Mouse (Mus musculus) urinary bladder, postnatal 10 days (tissue): ENCODE results near the gene Foxf1.

Experiments
- DNase-seq: peaks from one replicate; pipeline ENCODE4 v3.0.0; 2022; ENCODE audit warnings: low spot score

The Foxf1 gene

GRCm38 (mm10) chr8:121084210-121084951, at the start of gene Foxf1:
Foxf1 (plus strand) TSS chr8:121084386.
- no peak for DNase-seq

DNA sequence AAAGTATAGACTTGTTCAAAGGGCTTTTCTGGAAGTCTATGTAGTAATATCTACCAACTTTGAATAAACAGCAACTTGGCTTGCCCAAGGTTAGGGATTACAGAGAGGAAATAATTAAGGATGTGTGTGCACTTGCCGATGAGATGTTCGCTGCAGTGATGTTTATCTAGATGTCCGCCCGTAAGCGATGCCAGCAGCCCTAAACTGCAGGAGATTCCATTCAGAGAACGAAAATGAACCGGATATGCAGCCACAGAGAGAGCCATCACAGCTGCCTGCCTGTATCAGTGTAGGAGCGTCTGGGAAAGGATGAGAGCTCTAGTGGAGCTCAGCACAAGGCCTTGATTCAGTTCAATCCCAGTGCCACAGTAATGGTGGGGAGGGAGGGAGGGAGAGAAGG, 48.6 kb upstream of the Foxf1 start:
- DNase-seq, result no peak

GRCm38 (mm10) chr8:121043719-121044440, 40.3 kb upstream of the Foxf1 start:
- DNase-seq, result no peak

DNA sequence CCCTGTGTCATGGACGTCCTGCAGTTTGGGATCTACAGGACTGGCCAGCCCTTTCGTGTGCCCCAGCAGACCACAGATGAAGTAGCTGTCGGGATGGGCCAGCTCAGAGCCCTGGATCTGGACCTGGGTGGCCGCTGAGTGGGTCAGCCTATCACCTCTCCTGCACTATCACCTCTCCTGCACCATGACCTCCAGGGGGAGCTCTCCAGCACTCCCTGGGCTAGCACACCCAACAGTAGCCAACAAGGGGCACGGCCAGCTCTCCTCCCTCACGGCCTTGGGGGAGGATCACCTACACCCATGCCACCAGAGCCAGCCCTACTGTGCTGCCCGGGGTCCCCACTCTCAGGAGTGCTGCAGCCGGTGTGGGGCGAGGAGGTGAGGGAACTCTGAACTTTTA, 36.7 kb upstream of the Foxf1 start:
- DNase-seq, result no peak

DNA sequence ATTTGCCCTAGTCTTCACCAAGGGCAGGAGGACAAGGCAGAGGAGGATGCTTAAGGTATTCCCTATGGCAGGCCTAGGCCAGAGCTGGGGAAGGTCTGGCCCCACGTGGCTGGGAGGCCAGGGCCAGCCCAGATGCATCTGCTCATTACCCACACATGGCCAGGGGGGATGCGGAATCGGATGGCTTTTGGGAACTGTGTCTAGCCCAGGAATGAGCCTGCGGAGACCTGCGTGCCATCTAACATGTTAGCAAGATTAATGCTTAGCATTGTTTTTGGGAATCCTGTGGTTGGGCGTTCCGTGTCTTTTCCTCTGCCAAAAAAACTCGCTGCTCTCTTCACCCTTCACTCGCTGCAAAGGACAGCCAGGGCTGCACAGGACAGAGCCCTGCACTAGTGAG, 26.1 kb upstream of the Foxf1 start:
- DNase-seq, result no peak

- DNase-seq, result no peak
Observed at GRCm38 (mm10) chr8:121059098-121059497, 25.1 kb upstream of the Foxf1 start.

DNA sequence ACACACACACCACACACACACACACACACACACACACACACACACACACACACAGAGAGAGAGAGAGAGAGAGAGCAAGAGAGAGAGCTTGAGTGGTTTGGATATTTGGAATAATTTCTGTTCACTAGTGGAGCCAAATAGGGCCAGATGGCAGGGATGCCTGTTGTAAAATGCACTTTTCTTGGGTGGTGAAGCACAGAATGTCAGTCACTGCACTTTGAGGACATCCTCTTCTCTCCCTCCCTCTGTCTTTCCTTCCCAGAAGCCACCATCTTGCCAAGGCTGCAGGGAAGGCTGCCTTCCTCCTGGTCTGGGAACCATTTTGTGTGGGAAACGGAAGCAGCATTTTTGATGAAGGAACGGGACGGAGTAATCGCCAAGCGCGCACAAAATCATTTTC, 21.7 kb upstream of the Foxf1 start:
- DNase-seq, result no peak

DNA sequence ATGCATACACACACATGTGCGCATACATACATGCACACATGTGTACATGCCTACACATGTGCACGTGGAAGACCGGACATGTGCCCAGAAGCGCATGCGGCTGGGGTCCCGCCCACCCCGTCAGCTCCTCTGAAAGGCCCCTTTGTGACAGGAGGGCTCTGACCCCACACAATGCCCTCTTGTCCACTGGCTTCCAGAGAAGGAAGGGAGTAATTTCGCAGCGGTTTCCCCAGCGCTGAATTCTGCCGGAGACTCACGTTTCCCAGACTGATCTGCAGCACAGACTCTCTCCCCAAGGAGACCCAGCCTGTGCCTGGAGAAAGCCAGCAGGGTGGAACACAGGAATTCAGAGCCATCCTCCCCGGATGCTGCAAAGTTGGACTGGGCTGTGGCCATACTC, 20.5 kb upstream of the Foxf1 start:
- no peak for DNase-seq

DNA sequence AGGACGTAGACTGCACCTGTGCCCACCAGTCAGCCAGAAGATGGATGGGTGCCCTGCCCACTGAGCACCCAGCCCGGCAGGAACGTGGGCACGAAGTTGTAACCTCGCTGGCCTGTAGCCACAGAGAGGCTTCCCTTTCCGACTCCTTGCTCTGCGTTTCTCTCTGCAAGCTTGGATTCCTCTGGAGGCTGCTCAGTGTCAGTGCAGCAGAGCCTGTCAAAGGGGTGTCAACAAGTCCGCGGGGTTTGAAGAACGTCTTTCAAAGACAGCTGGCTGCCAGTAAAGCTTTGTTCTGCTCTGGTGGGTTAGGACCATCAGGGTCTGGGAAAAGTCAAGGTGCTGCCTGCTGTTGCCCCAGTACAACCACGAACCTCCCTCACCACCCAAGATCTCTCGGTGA, 12.7 kb upstream of the Foxf1 start:
- DNase-seq, result no peak

DNA sequence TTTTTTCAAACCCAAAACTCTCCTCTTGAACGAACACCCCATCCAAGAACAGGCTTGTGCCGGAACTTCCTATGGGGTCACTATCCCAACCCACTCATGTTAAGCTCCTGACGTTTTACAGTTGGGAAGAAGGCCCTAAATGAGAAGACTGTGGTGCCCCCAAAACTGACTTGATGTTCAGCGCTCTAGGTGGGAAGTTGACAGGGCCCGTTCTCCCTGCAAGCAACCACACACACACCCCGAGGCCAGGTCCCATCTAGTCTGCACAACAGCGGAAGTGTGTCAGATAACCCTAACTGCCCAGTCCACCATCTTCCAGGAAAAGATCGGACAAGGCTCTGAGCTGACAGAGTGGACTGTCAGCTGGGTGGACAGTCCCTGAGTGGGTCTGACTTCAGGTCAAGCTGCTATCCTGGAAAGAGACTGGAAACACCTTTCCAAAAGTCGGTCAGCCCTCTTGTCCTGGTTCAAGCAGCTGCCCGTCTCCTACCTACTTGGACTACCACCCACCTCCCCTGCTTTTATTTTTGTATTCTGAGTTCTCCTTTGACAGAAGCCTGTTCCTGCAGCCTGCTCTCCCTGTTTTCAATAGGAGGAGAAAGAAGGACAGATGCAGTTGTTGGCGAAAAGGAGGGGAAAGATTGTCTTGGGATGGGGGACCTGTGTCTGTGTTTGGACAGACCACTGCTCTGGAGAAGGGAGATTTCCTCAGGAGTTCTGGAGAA, 11.6 kb upstream of the Foxf1 start:
- no peak for DNase-seq

DNA sequence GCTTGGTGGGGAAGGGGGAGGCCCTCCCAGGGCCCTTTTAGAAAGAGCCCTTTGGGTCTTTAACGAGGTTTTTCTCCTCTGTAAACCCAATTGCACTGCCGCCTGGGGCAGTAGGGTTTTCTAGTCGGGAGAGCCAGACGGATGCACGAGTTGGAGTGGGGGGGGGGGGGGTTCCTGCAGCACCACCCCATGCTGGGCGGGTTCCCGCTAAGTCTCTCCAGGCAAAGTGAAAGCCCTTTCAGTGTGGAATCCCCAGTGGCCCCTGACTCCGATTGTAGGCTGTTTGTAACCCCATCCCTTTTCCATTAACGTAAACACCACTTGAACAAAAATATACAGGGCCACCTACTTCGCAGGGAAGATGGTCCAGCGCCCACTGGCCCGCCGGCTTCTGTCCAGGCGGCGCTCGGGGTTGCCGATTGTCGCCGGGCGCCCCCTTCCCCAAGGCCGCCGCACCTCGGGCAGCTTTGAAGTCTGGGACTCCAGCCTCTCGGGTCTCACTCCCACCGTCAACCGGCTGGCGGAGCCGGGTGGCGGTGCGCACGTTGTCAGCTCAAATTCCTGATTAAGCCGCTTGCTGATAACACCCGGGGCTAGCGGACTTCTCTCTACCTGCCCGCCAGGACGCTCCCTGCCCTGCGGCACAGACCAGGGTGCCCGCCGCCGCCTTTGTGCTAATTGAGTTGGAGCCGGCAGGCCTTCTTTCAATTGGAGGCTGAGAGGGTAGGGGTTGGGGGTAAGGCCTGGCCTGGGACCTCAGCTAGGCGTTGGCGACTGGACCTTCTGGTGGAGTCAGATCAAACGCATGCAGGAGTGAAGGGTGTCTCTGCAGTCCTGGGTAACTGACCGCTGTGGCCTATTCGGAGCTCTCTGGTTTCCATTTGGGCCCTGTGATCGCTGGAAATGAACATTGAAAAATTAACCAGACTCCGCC, 10.7 kb upstream of the Foxf1 start:
- no peak for DNase-seq

GRCm38 (mm10) chr8:121074108-121074847, 9.9 kb upstream of the Foxf1 start:
- no peak for DNase-seq

- no peak for DNase-seq
Observed at GRCm38 (mm10) chr8:121074848-121075145, 9.4 kb upstream of the Foxf1 start.

DNA sequence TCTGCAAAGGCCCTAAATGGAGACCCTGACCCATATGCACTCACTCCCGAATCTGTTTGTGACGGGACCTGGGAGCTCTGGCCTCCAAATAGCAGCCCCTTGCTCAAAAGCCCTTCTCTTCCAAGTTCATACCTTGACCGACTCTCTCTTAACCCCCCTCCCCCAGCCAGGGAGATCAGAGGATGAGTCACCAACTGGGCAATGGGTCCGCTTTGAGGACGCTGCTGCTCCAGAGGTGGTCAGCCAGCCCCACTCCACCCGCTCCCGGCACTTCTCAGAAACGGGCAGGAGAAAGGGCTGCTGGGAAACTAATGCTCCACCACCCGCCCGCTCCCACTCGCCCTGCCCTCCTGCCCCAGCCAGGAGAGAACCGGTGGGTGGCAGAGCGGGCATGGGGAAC, 8.2 kb upstream of the Foxf1 start:
- no peak for DNase-seq

GRCm38 (mm10) chr8:121076555-121076954, 7.6 kb upstream of the Foxf1 start:
- no peak for DNase-seq

DNA sequence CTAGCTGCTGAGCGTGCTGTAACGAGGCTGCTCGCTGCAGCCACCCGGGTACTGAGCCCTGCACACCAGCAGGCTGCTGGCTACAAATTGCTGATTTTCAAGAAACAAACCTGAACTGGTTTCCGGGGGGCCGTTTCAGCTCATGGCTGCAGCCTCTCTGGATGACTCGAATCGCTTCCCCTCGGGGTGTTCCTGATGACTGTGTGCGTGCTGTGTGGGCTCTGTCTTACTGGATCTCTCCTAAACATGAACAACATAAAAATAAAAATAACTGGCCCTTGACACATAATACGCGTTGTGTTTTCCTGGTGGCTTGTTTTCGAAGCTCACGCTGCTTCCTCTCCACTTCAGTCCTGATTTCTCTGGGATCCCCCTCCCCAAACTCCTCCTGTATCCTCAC, 5.5 kb upstream of the Foxf1 start:
- DNase-seq, result no peak

GRCm38 (mm10) chr8:121079201-121079600, 5.0 kb upstream of the Foxf1 start:
- no peak for DNase-seq

DNA sequence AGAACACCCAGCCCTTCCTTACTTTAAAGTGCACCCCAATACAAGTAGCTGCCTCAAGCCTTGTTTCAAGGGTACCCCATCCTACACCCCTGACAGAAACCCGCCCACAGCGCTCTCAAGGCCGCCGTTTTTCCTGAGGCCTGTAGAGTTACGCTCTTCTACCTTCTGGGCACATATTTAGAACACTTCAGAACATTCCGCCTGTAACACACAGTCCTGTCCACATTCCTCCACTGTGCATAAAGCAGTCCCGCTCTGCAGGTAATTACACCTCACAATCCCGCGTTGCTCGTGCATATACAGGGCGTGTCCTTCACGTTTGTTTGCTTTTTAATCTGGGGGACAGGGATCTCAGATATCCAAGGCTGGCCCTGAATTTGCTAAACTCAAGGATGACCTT, 4.2 kb upstream of the Foxf1 start:
- no peak for DNase-seq

GRCm38 (mm10) chr8:121080361-121081090, 3.7 kb upstream of the Foxf1 start:
- DNase-seq, result no peak

DNA sequence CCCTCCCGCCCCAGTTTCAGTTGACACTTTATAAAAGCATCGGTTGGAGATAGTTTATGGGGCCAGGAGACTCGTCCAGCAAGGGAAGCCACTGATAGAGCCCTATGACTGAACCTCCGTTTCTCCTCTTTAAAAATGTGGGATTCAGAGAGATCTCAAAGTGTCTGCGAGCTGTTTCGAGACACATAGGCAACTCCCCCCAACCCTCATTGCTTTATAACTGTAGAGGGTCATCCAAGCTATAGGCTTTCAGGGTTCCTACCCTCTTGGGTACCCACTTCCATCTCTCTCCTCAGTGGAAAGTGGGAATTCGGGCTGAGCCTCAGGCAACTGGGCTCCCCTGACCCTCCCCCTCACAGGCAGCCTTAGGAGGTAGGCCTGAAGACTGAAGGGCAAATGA, 2.8 kb upstream of the Foxf1 start:
- no peak for DNase-seq
